Mouse (Mus musculus): ENCODE results near the gene Peak1.

The Peak1 gene

GRCm38 (mm10) chr9:56243885-56244284 is 174.0 kb downstream of the Peak1 start:
- no peak for DNase-seq

- no peak for DNase-seq
These were observed 175.2 kb downstream of the Peak1 start for GRCm38 (mm10) chr9:56242686-56243085.

DNA sequence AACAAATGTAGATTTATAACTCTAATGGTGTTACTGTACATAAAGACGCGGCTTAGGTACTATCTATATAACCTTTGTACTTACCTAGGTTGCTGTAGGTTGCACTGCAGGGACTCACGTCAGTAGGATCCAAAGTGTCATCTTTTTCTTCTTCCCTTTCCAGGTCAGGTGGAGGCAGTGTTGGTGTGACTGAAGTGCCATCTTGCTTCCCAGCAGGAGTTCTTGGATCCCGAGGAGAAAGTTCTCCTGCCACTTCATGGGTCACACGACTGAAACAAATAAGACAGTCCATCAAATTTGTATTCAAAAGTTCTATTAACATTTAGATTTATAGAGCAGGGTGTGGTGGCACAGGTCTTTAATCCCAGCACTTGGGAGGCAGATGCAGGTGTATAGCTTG is 176.8 kb downstream of the Peak1 start:
- DNase-seq: no peak

- peak; percentile 18 for DNase-seq
These were observed 182.0 kb downstream of the Peak1 start for GRCm38 (mm10) chr9:56235871-56236298.

- no peak for DNase-seq
These were observed 182.6 kb downstream of the Peak1 start for GRCm38 (mm10) chr9:56235281-56235680.

GRCm38 (mm10) chr9:56234561-56234960 is 183.3 kb downstream of the Peak1 start:
- DNase-seq: no peak

- DNase-seq: no peak
These were observed 184.6 kb downstream of the Peak1 start for GRCm38 (mm10) chr9:56233316-56233715.

- DNase-seq: no peak
These were observed 187.0 kb downstream of the Peak1 start for GRCm38 (mm10) chr9:56230906-56231305.

DNA sequence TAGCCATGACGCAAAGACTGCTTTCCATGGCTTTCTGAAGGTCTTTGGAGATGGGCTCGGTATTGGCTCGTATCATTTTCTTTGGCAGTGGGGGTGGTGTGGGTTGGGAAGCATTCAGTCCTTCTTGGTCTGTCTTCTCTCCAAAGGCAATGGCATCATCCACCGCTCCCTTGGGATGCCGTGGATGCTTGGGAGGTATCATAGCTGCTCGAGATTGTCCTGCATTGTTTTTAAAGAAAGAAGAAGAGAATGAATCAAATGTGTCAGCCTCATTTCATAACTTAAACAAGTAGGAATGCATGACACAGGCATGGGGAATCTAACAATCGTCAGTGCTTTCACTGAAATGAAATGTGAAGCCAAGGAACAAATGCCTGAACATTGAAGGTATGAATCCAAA is 190.2 kb downstream of the Peak1 start:
- no peak for DNase-seq

GRCm38 (mm10) chr9:56223429-56224051 is 194.3 kb downstream of the Peak1 start:
- DNase-seq: peak; percentile 83

GRCm38 (mm10) chr9:56218860-56219259 is 199.0 kb downstream of the Peak1 start:
- DNase-seq: no peak

DNA sequence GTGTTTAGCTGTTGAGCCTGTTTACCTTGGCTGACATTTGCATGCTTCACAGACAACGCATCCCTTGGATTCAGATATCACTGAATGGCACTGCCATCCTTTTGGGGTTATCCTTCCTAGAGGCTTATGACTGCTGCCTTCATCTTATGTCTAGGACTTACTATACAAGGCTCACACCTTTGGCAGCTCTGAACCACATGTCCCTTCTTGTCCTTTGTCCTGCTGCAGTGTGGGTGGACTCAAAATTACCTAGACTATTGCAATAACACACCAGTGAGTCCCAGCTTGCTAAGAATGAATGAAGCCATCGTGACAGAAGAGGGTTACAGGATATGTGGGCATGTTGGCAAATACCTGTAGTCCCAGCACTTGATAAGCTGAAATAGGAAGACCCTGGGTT is 199.8 kb downstream of the Peak1 start:
- no peak for DNase-seq

GRCm38 (mm10) chr9:56217386-56217785 is 200.5 kb downstream of the Peak1 start:
- peak; percentile 23 for DNase-seq

DNA sequence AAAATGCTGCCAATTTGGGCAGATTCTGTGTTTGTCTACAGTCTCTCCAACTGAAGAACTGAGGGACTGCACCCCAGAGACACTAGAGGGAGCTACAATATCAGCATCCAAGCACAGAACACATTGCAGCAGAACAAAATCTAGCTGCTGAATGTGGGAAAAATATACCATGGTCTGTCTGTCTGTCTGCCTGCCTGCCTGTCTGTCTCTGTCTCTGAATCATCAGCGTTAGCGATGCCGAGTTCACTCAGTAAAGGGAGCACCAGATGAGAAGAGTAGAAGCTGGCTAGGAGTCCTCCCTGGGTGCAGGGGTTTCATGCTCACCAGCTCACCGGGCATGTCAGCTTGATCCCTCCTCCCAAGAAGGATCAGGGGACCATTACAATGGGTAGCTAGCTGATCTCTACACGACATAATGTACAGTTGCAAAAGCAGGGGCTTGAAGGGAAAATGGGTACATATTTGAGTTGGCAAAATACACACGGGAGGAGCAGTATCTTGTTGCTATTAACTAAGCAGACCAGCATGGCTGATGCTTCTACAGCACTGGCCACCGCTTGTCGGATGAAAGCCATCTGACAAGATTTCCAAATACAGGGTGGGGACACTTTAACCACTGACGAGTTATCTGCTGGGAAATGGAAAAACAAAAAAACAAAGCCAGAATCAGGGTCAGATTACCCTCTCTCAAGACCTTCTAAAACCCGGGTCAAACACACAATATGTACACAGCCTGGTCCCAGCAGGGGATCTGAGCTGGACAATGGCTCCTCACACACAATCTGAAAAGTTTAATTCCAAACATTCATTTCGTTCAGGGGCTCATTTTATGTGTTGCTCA is 204.2 kb downstream of the Peak1 start:
- DNase-seq: peak; percentile 65

GRCm38 (mm10) chr9:56208817-56209216 is 209.1 kb downstream of the Peak1 start:
- no peak for DNase-seq

DNA sequence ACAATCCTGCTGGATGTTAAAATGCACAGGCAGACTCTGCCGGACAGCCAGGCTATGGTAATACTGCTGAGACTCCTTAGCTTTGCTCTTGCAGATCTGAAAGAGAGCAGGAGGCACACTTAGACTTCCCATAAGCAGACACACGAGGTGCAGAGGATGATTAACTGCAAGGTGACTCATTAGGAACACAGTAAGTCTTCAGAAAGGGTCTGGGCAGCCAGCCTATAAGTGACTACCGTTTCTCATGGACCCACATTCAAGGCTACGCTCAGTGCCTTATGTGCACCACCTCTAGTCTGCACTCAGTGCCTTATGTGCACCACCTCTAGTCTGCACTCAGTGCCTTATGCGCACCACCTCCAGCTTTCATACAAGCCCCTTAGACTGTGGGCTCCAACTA is 210.4 kb downstream of the Peak1 start:
- DNase-seq: no peak

GRCm38 (mm10) chr9:56207083-56207482 is 210.8 kb downstream of the Peak1 start:
- no peak for DNase-seq

DNA sequence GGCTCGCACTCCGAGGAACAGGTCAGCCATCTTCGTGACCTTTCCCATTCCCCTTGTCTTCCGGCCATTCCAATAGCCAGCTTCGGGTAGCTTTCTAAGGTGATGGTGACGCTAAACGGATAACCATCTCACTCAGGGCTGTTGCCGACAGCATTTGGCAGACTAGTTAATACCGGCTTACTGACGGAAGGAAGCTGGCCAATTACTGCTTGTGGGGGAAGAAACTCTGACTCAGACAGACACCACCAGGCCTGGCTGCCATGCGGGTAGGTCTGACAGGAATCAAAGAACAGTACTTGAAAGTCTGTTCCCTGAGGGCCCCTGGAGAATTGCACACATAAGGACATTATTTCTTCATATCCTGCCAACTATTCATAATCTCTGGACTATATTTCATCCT is 212.5 kb downstream of the Peak1 start:
- DNase-seq: peak; percentile 24

DNA sequence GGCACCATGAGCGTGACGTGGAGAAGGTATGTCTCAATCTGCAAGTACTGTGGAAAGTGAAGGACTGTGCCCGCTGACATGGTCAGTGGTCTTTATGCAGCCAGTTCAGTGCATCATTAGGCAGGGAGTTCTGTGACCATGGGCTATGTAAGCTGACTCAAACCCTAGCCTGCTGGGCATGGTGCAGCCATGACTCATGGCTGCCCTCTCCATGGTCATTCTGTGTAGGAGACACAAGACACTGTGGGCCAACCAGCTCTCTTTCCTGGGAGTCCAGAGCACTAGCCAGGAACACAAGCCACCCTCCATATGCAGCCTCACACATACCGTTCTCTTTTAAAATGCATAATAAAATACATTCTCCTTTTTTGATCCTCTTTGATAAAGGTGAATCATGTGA is 213.6 kb downstream of the Peak1 start:
- no peak for DNase-seq

DNA sequence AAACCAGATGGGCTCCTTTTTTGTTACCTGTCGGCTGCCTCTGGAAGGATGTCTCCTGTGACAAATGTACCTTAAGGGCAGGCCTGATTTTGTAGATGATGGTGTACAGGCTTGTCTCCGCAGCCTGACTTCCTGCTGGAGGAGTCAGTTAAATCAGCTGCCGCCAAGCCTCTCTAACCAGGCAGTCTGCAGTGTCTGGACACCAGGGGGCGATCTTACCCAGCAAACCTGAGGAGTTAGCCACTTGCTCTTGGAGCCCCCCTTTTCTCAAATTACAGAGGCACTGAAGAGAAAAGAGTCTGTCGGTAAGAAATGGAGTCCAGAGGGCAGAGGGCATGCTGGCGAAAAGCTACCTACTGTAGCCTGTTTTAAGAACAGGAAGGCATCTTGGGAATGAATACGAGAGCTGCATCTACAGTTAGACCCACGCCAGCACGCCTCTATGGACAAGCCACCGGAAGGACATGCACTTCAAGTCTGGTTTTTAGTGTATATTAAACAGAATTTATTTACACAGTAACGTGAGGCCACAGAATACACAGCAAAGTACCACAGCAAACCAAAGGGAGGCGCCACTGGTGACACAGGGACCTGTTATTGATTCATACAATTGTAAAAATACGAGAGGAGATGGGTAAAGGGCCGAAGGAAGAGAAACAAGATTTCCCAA is 217.1 kb downstream of the Peak1 start:
- peak; percentile 75 for DNase-seq

- no peak for DNase-seq
These were observed 217.7 kb downstream of the Peak1 start for GRCm38 (mm10) chr9:56200200-56200599.

DNA sequence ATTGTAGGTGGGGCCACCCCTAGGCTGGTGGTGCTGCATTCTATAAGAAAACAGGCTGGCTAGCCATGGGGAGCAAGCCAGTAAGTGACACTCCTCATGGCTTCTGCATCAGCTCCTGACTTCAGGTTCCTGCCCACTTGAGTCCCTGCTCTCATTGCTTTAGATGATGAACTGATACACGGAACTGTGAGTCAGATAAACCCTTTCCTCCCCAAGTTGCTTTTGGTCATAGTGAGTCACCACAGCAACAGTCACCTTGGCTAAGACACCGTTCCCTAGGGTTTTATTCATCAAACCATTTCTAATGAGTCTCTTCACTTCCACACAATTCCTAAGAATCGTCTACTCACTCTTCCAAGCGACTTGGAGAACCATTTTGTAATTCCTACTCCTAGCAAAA is 220.9 kb downstream of the Peak1 start:
- no peak for DNase-seq

- no peak for DNase-seq
These were observed 222.7 kb downstream of the Peak1 start for GRCm38 (mm10) chr9:56195193-56195592.

All from right cerebral cortex, adult 18-20 months (tissue).